Mouse (Mus musculus): Measurements from ENCODE around the gene Tut1.

DNA sequence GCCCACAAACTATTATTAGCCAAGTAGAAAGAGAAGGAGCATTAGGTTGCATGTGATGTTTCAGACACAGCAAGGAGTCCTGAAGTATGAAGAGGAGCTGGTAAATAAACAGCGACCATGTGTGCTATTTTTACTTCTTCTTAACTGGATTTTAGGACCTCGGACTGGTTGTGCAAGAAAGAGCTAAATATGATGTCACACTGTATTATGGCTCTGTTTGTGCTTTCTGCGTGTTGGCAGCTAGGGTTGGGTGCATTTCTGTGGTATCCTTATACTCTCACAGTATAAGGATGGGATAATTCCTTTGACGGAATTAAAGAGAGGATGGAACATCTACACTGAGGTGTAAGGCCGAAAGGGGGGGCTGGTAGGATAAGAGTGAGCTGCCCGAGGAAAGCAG, 8.4 kb upstream of the Tut1 start:
- TF ChIP-seq CTCF (IDR thresholded peaks at IDR 0.05; ENCODE audit: control insufficient read depth, insufficient read depth, insufficient replicate concordance, low read depth, low read length) = no peak
- no peak for TF ChIP-seq POLR2A (IDR thresholded peaks at IDR 0.05; ENCODE audit: control insufficient read depth, low read depth, low read length)
